Mouse (Mus musculus) embryonic fibroblast, embryonic 13.5 days (primary cell): ENCODE measurements at regions not wholly inside any gene's neighbourhood (a gene's known extent, or its start where the extent isn't known, plus 50 kb on each side); places are given as distances from the start of the nearest gene placed in this dataset.

Experiments
- H3K27ac ChIP-seq: 2 replicates; pipeline ENCODE4 v1.5.1; 2012; ENCODE audit warnings: low read length, control low read depth, inconsistent platforms; ENCODE audit not compliant: insufficient read depth
- H3K4me1 ChIP-seq: 2 replicates; pipeline ENCODE4 v1.6.1; 2011; ENCODE audit warnings: low read length; ENCODE audit not compliant: control insufficient read depth, insufficient read depth
- H3K4me3 ChIP-seq: 2 replicates; pipeline ENCODE4 v1.5.1; 2011; ENCODE audit warnings: mild to moderate bottlenecking, control low read depth, low read length; ENCODE audit not compliant: insufficient read depth
- CTCF ChIP-seq: IDR thresholded peaks from 2 replicates; pipeline ENCODE4 v1.5.1; 2011; ENCODE audit warnings: mild to moderate bottlenecking, control low read depth, low read length, moderate library complexity, borderline replicate concordance; ENCODE audit not compliant: insufficient read depth
- POLR2A ChIP-seq: IDR thresholded peaks from 2 replicates; pipeline ENCODE4 v1.6.1; 2011; ENCODE audit warnings: low read depth, mild to moderate bottlenecking, control low read depth, low read length, moderate library complexity

DNA sequence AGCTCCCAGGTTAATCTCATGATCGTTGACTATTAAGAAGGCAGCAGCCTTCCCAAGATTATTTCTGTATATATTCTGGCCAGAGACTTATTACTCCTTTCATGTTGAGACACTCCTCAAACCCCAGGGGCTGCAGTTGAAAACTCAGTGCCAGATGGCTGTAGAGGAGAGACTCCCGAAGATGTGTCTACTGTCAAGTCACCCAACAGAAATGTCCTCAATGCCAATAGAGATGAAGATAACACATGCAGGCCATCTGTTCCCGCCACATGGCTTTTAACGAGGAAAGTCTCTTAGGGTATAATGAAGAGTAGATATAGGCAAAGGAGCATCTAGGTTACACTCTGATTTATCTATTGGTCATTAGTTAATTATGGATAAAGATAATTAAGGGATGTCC is 103.3 kb upstream of the Tle4 start:
- Histone ChIP-seq H3K4me3 (no peak overlapping the region), H3K27ac (no peak overlapping the region), H3K4me1 (no peaks in the 10 kb centered on the region)
- TF ChIP-seq POLR2A (no peak), CTCF (no peak)

DNA sequence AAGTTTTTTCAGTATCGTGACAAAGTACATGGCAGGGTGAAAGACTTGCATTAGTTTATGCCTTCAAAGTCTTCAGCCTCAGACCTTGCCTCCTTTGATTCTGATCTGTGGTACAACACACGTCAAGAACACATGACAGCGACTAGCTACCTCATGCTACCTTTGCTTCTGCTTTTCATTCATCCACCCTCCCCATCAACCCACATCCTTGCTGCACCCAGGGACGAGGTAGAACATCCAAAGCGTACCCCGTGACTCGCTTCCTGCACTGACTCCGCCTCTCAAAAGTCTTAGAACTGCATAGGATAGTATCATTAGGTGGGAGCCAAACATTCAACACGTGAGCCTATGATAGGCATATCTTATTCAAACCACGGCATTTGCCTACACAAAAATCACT is 97.5 kb upstream of the Tle4 start:
- no peak for TF ChIP-seq CTCF
- TF ChIP-seq POLR2A = no peak
- H3K4me1 ChIP-seq = no peaks in the 10 kb centered on the region
- H3K27ac ChIP-seq = no peak overlapping the region
- H3K4me3 ChIP-seq = no peak overlapping the region

DNA sequence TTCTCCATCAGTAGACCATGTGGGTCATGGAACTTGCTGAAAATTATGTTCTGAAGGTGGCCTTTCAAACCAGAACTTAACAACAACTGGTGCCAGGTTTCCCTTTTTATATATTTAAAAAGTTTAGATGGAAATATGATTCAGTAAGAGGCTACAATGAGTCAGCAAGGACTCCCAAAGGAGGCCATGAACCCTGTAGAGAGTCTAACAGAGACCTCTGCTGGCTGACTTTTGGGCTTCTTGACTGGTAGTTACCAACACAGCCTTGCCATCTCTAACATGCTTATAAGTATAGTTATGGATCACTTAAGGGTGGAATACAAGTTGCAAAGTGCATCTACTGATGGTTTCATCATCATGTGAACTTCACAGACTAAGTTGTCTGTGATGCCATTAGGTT is 94.3 kb upstream of the Tle4 start:
- H3K4me3 ChIP-seq = no peak overlapping the region
- H3K27ac ChIP-seq = no peak overlapping the region
- no peaks in the 10 kb centered on the region for H3K4me1 ChIP-seq
- TF ChIP-seq POLR2A = no peak
- TF ChIP-seq CTCF = no peak

DNA sequence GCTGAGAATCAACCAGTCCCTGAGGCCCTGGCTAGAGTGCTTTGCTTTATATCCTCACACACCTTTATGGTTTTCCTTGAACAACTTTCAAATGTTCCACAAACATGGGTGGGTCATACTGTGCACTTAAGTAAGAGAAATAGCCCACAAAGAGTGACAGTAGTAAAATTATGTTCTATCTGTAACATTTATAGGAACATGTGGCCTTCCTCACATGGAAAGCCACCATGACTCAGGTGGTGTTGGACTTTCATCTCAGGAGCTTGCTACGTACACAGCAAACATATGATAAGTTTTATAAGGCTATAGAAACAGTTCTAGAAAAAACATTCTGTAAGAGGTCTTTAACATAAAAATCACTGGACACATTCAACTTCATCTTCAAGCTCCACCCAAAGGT is 87.8 kb upstream of the Tle4 start:
- Histone ChIP-seq H3K4me3 (no peak overlapping the region), H3K27ac (no peak overlapping the region), H3K4me1 (no peaks in the 10 kb centered on the region; the same call in 1 of the 2 replicates)
- TF ChIP-seq CTCF = no peak
- no peak for TF ChIP-seq POLR2A

DNA sequence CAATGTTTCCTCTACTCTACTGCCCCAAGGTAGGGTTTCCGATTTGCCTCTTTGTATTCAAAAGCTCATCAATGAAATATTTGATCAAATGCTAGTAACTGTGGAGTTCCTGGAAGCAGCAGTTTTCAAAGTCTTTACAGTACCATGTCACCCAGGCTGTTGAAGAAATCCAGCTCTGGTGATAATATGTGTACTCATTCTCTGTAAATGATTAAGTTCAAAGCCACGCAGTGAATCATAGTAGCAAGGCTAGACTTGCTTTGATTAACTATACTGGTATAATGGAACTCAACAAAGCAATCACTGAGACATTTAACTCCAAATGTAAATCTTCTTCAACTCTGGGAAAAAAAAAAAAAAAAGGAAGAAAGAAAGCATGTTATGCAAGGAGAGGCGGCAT is 86.8 kb upstream of the Tle4 start:
- H3K27ac ChIP-seq = no peak overlapping the region
- TF ChIP-seq POLR2A (no peak), CTCF (no peak)
- H3K4me1 ChIP-seq = no peaks in the 10 kb centered on the region; the same call in 1 of the 2 replicates
- no peak overlapping the region for H3K4me3 ChIP-seq

DNA sequence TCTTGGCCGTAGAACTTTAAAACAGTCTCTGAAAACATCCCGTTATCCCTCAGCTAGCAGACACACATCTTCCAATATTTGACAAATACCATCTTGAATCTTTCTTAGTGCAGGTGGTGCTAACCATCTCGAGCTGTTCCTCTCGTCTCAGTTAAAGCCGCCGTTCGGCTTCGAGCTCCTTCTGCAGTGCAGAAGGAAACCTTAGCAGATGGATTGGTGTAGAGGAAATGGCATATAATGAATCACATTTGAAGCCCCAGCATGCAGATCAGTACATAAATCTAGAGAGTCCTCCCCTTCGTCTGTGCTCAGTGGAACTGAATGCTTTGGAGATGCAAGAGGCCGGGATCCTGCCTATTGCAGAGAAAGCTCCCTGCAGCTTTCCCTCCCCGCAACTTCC is 83.5 kb upstream of the Tle4 start:
- no peak for TF ChIP-seq CTCF
- no peak for TF ChIP-seq POLR2A
- Histone ChIP-seq H3K27ac (no peak overlapping the region), H3K4me3 (no peak overlapping the region), H3K4me1 (no peaks in the 10 kb centered on the region; the same call in 1 of the 2 replicates)

DNA sequence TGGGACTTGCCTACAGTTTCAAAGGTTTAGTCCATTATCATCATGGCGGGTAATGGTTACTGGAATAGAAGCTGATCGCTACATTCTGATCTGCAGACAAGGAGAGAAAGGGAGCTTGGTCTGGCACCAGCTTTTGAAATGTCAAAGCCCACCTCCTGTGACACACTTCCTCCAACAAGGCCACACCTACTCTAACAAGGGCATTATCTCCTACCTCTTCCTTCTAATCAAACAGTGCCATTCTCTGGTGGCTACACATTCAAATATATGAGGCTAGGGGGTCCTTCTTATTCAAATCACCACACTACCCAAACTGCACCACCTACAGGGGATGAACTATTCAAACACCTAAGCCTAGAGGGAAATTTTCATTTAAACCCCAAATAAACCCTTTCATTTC is 81.9 kb upstream of the Tle4 start:
- Histone ChIP-seq H3K4me3 (no peak overlapping the region), H3K4me1 (no peaks in the 10 kb centered on the region; the same call in 1 of the 2 replicates), H3K27ac (no peak overlapping the region)
- TF ChIP-seq CTCF = no peak
- TF ChIP-seq POLR2A = no peak

DNA sequence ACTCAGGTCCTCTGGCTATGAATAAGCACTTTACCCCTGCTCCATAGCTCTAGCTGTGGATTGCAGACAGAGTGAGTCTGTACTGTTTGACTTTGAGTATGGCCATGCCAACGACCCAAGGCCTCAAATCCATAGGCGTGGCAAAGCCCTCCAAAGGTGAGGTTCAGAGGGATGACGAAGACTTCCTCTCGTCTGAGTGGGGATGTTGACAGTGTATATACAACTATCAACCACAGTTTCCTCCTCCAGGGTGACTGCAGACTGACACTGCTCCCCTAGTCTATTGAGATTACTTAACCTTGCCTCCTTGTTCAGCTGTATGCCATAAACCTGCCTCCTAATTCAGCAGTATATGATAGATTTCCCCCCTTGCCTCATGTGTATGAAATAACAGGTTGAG is 80.7 kb upstream of the Tle4 start:
- Histone ChIP-seq H3K4me1 (no peaks in the 10 kb centered on the region), H3K27ac (no peak overlapping the region), H3K4me3 (no peak overlapping the region)
- TF ChIP-seq POLR2A (no peak), CTCF (no peak)

DNA sequence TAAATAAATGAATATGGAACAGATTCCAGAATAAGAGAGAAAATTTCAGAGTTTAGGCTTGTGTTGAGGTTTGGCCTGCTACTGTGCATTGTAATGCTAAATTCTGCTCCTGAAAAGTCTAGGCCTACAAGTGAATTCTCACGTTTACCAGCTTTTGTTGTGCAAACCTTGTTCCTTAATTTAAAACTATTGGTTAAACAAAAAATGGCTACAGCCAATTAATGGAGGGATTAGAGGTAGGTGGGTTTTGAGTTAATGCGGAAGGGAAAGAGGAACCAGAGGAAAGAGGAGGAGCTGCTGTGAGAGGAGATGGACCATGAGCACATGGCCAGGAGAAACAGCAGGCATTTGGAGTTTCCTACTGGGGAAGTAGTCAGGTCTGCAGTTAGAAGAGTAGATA is 79.1 kb upstream of the Tle4 start:
- H3K27ac ChIP-seq = no peak overlapping the region
- H3K4me3 ChIP-seq = no peak overlapping the region
- no peak for TF ChIP-seq CTCF
- TF ChIP-seq POLR2A = no peak
- no peaks in the 10 kb centered on the region for H3K4me1 ChIP-seq

DNA sequence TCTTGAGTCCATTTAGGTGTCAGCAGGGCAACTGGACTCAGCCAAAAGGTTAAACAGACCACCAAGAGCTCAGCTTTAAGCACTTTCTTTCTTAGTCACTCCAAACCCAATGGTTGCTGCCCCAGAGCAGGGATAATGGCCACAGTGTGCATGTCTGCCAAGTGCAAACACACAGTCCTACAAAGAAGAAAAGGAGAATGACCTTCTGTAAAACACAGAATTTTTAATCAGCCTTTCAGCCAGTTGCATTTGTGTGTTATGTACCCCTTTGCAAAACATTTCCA is 72.9 kb upstream of the Tle4 start:
- Histone ChIP-seq H3K4me3 (no peak overlapping the region), H3K4me1 (0 out of 2 replicates have a peak, but pooled peaks cover 3% of the 10 kb centered on the region), H3K27ac (no peak overlapping the region)
- TF ChIP-seq CTCF = no peak
- no peak for TF ChIP-seq POLR2A
